Mouse (Mus musculus): ENCODE results near the gene AC124108.1.
A peak's percentile ranks its signal among the peaks of the same experiment; 100 is the strongest.
"Not testable (repeated sequence)": the region's sequence is repeated elsewhere in the genome, so short reads cannot be mapped to it uniquely, and the experiment has no call there.

Gene AC124108.1

GRCm38 (mm10) chr1:132191093-132191785 lies at the start of gene AC124108.1, which contains the start of gene Lemd1:
AC124108.1 (plus strand) TSS chr1:132191457.
Lemd1 (plus strand) TSS chr1:132191431.
- DNase-seq = no peak

GRCm38 (mm10) chr1:132141753-132142152 lies 49.5 kb upstream of the AC124108.1 start:
- DNase-seq = no peak

- DNase-seq = no peak
These were observed 48.2 kb upstream of the AC124108.1 start for GRCm38 (mm10) chr1:132143079-132143478.

GRCm38 (mm10) chr1:132143730-132144129 lies 47.5 kb upstream of the AC124108.1 start:
- no peak for DNase-seq

- no peak for DNase-seq
These were observed 47.0 kb upstream of the AC124108.1 start for GRCm38 (mm10) chr1:132144223-132144622.

GRCm38 (mm10) chr1:132144837-132145236 lies 46.4 kb upstream of the AC124108.1 start:
- no peak for DNase-seq

- DNase-seq = no peak
These were observed 45.1 kb upstream of the AC124108.1 start for GRCm38 (mm10) chr1:132145973-132146685.

GRCm38 (mm10) chr1:132149410-132149809 lies 41.8 kb upstream of the AC124108.1 start:
- DNase-seq = no peak

GRCm38 (mm10) chr1:132150171-132150570 lies 41.1 kb upstream of the AC124108.1 start:
- no peak for DNase-seq

GRCm38 (mm10) chr1:132150817-132151601 lies 40.2 kb upstream of the AC124108.1 start:
- no peak for DNase-seq

- DNase-seq = no peak
These were observed 39.3 kb upstream of the AC124108.1 start for GRCm38 (mm10) chr1:132151908-132152307.

- DNase-seq = no peak
These were observed 38.1 kb upstream of the AC124108.1 start for GRCm38 (mm10) chr1:132153086-132153690.

- DNase-seq = no peak
These were observed 37.6 kb upstream of the AC124108.1 start for GRCm38 (mm10) chr1:132153691-132154090.

- peak; percentile 78 for DNase-seq
These were observed 35.5 kb upstream of the AC124108.1 start for GRCm38 (mm10) chr1:132155737-132156136.

GRCm38 (mm10) chr1:132157016-132157781 lies 34.1 kb upstream of the AC124108.1 start:
- DNase-seq = peak; percentile 77

- DNase-seq = no peak
These were observed 33.4 kb upstream of the AC124108.1 start for GRCm38 (mm10) chr1:132157808-132158207.

GRCm38 (mm10) chr1:132158741-132159140 lies 32.5 kb upstream of the AC124108.1 start:
- DNase-seq = no peak

- DNase-seq = no peak
These were observed 31.6 kb upstream of the AC124108.1 start for GRCm38 (mm10) chr1:132159681-132160080.

GRCm38 (mm10) chr1:132161211-132161880 lies 29.9 kb upstream of the AC124108.1 start:
- DNase-seq = no peak

GRCm38 (mm10) chr1:132162618-132163017 lies 28.6 kb upstream of the AC124108.1 start:
- DNase-seq = not testable (repeated sequence)

- DNase-seq = no peak
These were observed 26.3 kb upstream of the AC124108.1 start for GRCm38 (mm10) chr1:132164780-132165518.

All from liver (tissue).